Mouse (Mus musculus) intestine, postnatal 0 days (tissue): Measurements from ENCODE around the gene Gm14308. TPM values are rescaled to one million over a fixed set of nuclear protein-coding genes. Genes with fewer than 3 reads are reported as not detected.
"Not testable (repeated sequence)": the region's sequence is repeated elsewhere in the genome, so short reads cannot be mapped to it uniquely, and the experiment has no call there.

Experiments
- ATAC-seq: fragments of 200-750 bp; cut with Nextera tagmentation; 2 replicates; pipeline ENCODE4 v1.8.0; 2017; ENCODE audit warnings: mild to moderate bottlenecking, moderate TSS enrichment, moderate library complexity
- H3K27ac ChIP-seq: fragments of 300-500 bp; sonication (generic); 2 replicates; pipeline ENCODE4 v1.5.1; 2014; ENCODE audit warnings: mild to moderate bottlenecking, low read depth, low read length, moderate library complexity
- H3K27me3 ChIP-seq: fragments of 300-500 bp; sonication (generic); replicated peaks from 2 replicates; pipeline ENCODE4 v1.6.1; 2014; ENCODE audit warnings: low read length, mixed read lengths; ENCODE audit not compliant: control insufficient read depth, insufficient read depth
- H3K36me3 ChIP-seq: fragments of 300-500 bp; sonication (generic); 2 replicates; pipeline ENCODE4 v1.6.1; 2014; ENCODE audit warnings: mild to moderate bottlenecking, moderate library complexity; ENCODE audit not compliant: control insufficient read depth, insufficient read depth
- H3K4me1 ChIP-seq: fragments of 300-500 bp; sonication (generic); replicated peaks from 2 replicates; pipeline ENCODE4 v1.6.1; 2014; ENCODE audit warnings: antibody characterized with exemption, low read length, mixed read lengths; ENCODE audit not compliant: control insufficient read depth, insufficient read depth
- H3K4me2 ChIP-seq: fragments of 300-500 bp; sonication (generic); replicated peaks from 2 replicates; pipeline ENCODE4 v1.6.1; 2014; ENCODE audit warnings: low read depth, mild to moderate bottlenecking, moderate library complexity
- H3K4me3 ChIP-seq: fragments of 300-500 bp; sonication (generic); 2 replicates; pipeline ENCODE4 v1.5.1; 2014; ENCODE audit warnings: low read depth, low read length
- H3K9ac ChIP-seq: fragments of 300-500 bp; sonication (generic); 2 replicates; pipeline ENCODE4 v1.6.1; 2014; ENCODE audit warnings: mild to moderate bottlenecking, low read depth, low read length
- H3K9me3 ChIP-seq: fragments of 300-500 bp; sonication (generic); 2 replicates; pipeline ENCODE4 v1.6.1; 2016; ENCODE audit warnings: mixed run types; ENCODE audit not compliant: control insufficient read depth
- WGBS: fragments of 180-500 bp; shearing (Covaris S2); extraction: QIAGEN DNeasy Blood & Tissue Kit; methylation state at CpG from one replicate; pipeline ENCODE4 v1.1.7; 2014; 5-methylcytosine and 5-hydroxymethylcytosine counted together
- polyA plus RNA-seq: library from polyadenylated mRNA; unstranded; fragments of >200 nt; fragmentation: Nextera tagmentation; extraction: Ambion mirVana; gene quantifications from 2 replicates; pipeline ENCODE4 v1.2.1, GENCODE M21; 2015

Gm14308 gene
- polyA plus RNA-seq = 9.8 and 13.8 TPM in 2 replicates

- H3K4me1 ChIP-seq, H3K4me3 ChIP-seq, ATAC-seq, H3K36me3 ChIP-seq, H3K27me3 ChIP-seq, H3K9ac ChIP-seq, H3K9me3 ChIP-seq, H3K4me2 ChIP-seq, H3K27ac ChIP-seq: not testable (repeated sequence)
- WGBS = no CpG with 5 or more reads among the region's 4 CpGs
Measured at GRCm38 (mm10) chr2:176636244-176636643, at the start of gene Gm14308. TSS of gene Gm14308 (minus strand) at chr2:176636344.

- H3K27ac ChIP-seq, H3K4me1 ChIP-seq, H3K9ac ChIP-seq, H3K36me3 ChIP-seq, H3K4me2 ChIP-seq, H3K9me3 ChIP-seq, H3K27me3 ChIP-seq, H3K4me3 ChIP-seq, ATAC-seq: not testable (repeated sequence)
- no CpG with 5 or more reads among the region's 6 CpGs for WGBS
Measured at GRCm38 (mm10) chr2:176670222-176670621, 34.1 kb upstream of the Gm14308 start, which contains the start of gene Zfp973. TSS of gene Zfp973 (plus strand) at chr2:176670522.

Other genes starting within 250 kb of the Gm14308 start
- gene Gm14435, start 212.8 kb downstream of the Gm14308 start, polyA plus RNA-seq = 5.0 and 6.7 TPM in 2 replicates
- gene Gm14434, start 149.6 kb downstream of the Gm14308 start, polyA plus RNA-seq = 6.1 and 8.3 TPM in 2 replicates
- gene Zfp967, start 115.3 kb downstream of the Gm14308 start, polyA plus RNA-seq = not detected in 2 replicates
- 3.6 and 3.8 TPM in 2 replicates for gene Zfp973, start 34.2 kb upstream of the Gm14308 start, polyA plus RNA-seq
- 14.1 and 14.7 TPM in 2 replicates for gene Gm14305, start 72.0 kb upstream of the Gm14308 start, polyA plus RNA-seq
- 9.4 and 13.4 TPM in 2 replicates for gene Gm14295, start 162.3 kb upstream of the Gm14308 start, polyA plus RNA-seq
- not detected in 2 replicates for gene Gm14408, start 194.8 kb upstream of the Gm14308 start, polyA plus RNA-seq